Mouse (Mus musculus): ENCODE measurements around the gene Cdca3.

Cdca3 gene

GRCm38 (mm10) chr6:124834512-124835081 lies 5.2 kb downstream of the Cdca3 start:
- DNase-seq (ENCODE audit: low spot score), result no peak

- no peak for DNase-seq (ENCODE audit: low spot score)
Observed at GRCm38 (mm10) chr6:124835531-124835930, 6.2 kb downstream of the Cdca3 start.

GRCm38 (mm10) chr6:124836411-124836810 lies 7.1 kb downstream of the Cdca3 start:
- no peak for DNase-seq (ENCODE audit: low spot score)

GRCm38 (mm10) chr6:124839805-124840204 lies 10.5 kb downstream of the Cdca3 start:
- DNase-seq (ENCODE audit: low spot score), result no peak

- DNase-seq (ENCODE audit: low spot score), result no peak
Observed at GRCm38 (mm10) chr6:124840241-124841167, 11.2 kb downstream of the Cdca3 start, which contains the start of gene Gnb3. Gene Gnb3 (minus strand): TSS chr6:124840275.

- peak; percentile 94 for DNase-seq (ENCODE audit: low spot score)
Observed at GRCm38 (mm10) chr6:124847305-124847704, 18.0 kb downstream of the Cdca3 start.

- no peak for DNase-seq (ENCODE audit: low spot score)
Observed at GRCm38 (mm10) chr6:124850535-124850934, 21.2 kb downstream of the Cdca3 start.

- no peak for DNase-seq (ENCODE audit: low spot score)
Observed at GRCm38 (mm10) chr6:124854647-124855046, 25.3 kb downstream of the Cdca3 start.

GRCm38 (mm10) chr6:124856321-124856720 lies 27.0 kb downstream of the Cdca3 start:
- no peak for DNase-seq (ENCODE audit: low spot score)

- peak; percentile 70 for DNase-seq (ENCODE audit: low spot score)
Observed at GRCm38 (mm10) chr6:124856916-124857839, 27.8 kb downstream of the Cdca3 start, which contains the start of gene P3h3. Gene P3h3 (minus strand): TSS chr6:124857752.

GRCm38 (mm10) chr6:124857840-124858530 lies 28.6 kb downstream of the Cdca3 start:
- DNase-seq (ENCODE audit: low spot score), result no peak

GRCm38 (mm10) chr6:124858561-124859318 lies 29.4 kb downstream of the Cdca3 start:
- DNase-seq (ENCODE audit: low spot score), result no peak

GRCm38 (mm10) chr6:124859725-124860124 lies 30.4 kb downstream of the Cdca3 start:
- DNase-seq (ENCODE audit: low spot score), result peak; percentile 89

- DNase-seq (ENCODE audit: low spot score), result no peak
Observed at GRCm38 (mm10) chr6:124860511-124860910, 31.2 kb downstream of the Cdca3 start.

GRCm38 (mm10) chr6:124861266-124861665 lies 31.9 kb downstream of the Cdca3 start:
- DNase-seq (ENCODE audit: low spot score), result no peak

GRCm38 (mm10) chr6:124861802-124862201 lies 32.5 kb downstream of the Cdca3 start:
- DNase-seq (ENCODE audit: low spot score), result no peak

- DNase-seq (ENCODE audit: low spot score), result no peak
Observed at GRCm38 (mm10) chr6:124862406-124863124, 33.2 kb downstream of the Cdca3 start.

GRCm38 (mm10) chr6:124863125-124863657 lies 33.8 kb downstream of the Cdca3 start:
- no peak for DNase-seq (ENCODE audit: low spot score)

- peak; percentile 50 for DNase-seq (ENCODE audit: low spot score)
Observed at GRCm38 (mm10) chr6:124863658-124864298, 34.4 kb downstream of the Cdca3 start, which contains the start of gene Gpr162. Gene Gpr162 (minus strand): TSS chr6:124863983.

Measured in ovary, postnatal 14 days (tissue).